Mouse (Mus musculus): ENCODE data around the gene Asprv1. TPM values are rescaled to one million over a fixed set of nuclear protein-coding genes. Genes with fewer than 3 reads are reported as not detected.

Gene Asprv1
- polyA plus RNA-seq, 1 experiment, result 2.0 TPM

- no peak for TF ChIP-seq POLR2A (IDR thresholded peaks at IDR 0.05; ENCODE audit: borderline replicate concordance, extremely low read depth, insufficient read depth, insufficient read length, poor library complexity, severe bottlenecking)
- TF ChIP-seq CTCF (IDR thresholded peaks at IDR 0.05; ENCODE audit: borderline replicate concordance, extremely low read depth, insufficient read depth, insufficient read length), result no peak
- DNase-seq (ENCODE audit: low read depth), result peak; percentile 100
Measured at GRCm38 (mm10) chr6:86669240-86669727, 41.3 kb downstream of the Asprv1 start.

- peak; percentile 94 for DNase-seq (ENCODE audit: low read depth)
- TF ChIP-seq POLR2A (IDR thresholded peaks at IDR 0.05; ENCODE audit: borderline replicate concordance, extremely low read depth, insufficient read depth, insufficient read length, poor library complexity, severe bottlenecking) (no peak), CTCF (IDR thresholded peaks at IDR 0.05; ENCODE audit: borderline replicate concordance, extremely low read depth, insufficient read depth, insufficient read length) (peak; percentile 83)
Measured at GRCm38 (mm10) chr6:86670873-86671272, 42.9 kb downstream of the Asprv1 start.

DNA sequence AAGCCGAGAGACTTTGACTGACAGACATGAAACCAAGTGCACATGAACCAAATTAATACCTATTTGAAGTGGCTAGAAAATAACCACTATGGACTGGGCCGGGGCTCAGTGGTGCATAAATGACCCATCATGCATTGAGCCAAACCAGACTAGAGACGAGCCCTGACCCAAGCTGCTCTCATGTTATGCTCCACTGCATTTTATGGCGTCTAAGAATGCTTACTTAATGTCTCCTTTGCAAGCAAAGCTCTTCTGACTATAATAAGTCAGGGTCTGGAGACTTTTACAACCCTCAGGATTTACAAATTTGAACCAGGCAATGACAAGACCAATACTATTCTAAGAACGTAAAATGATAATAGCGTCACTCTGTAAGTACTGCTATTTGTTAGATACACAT, 50.4 kb downstream of the Asprv1 start:
- no peak for DNase-seq (ENCODE audit: low read depth)
- no peak for TF ChIP-seq CTCF (IDR thresholded peaks at IDR 0.05; ENCODE audit: borderline replicate concordance, extremely low read depth, insufficient read depth, insufficient read length)
- TF ChIP-seq POLR2A (IDR thresholded peaks at IDR 0.05; ENCODE audit: borderline replicate concordance, extremely low read depth, insufficient read depth, insufficient read length, poor library complexity, severe bottlenecking), result no peak

Other genes with a start within 250 kb of the Asprv1 start
- 71.4 and 72.1 TPM in 2 replicates for gene Pcyox1, start 231.0 kb upstream of the Asprv1 start, polyA plus RNA-seq (2012; rRNA removed)
- gene Tia1, start 223.9 kb upstream of the Asprv1 start, polyA plus RNA-seq (2012; rRNA removed), result 331 and 433 TPM in 2 replicates
- 1.9 and 2.9 TPM in 2 replicates for gene Gm44790, start 201.5 kb upstream of the Asprv1 start, polyA plus RNA-seq (2012; rRNA removed)
- 18.0 and 21.2 TPM in 2 replicates for gene C87436, start 189.8 kb upstream of the Asprv1 start, polyA plus RNA-seq (2012; rRNA removed)
- gene Pcbp1, start 101.8 kb upstream of the Asprv1 start, polyA plus RNA-seq (2012; rRNA removed), result 240 and 297 TPM in 2 replicates
- 19.3 and 24.0 TPM in 2 replicates for gene Mxd1, start 41.0 kb downstream of the Asprv1 start, polyA plus RNA-seq (2012; rRNA removed)
- gene Snrnp27, start 56.4 kb downstream of the Asprv1 start, polyA plus RNA-seq (2012; rRNA removed), result 46.9 and 52.6 TPM in 2 replicates
- gene Gmcl1, start 105.2 kb downstream of the Asprv1 start, polyA plus RNA-seq (2012; rRNA removed), result 35.4 and 36.9 TPM in 2 replicates
- gene Anxa4, start 165.4 kb downstream of the Asprv1 start, polyA plus RNA-seq (2012; rRNA removed), result 2.8 and 3.6 TPM in 2 replicates
- 44.3 and 52.1 TPM in 2 replicates for gene Aak1, start 221.4 kb downstream of the Asprv1 start, polyA plus RNA-seq (2012; rRNA removed)